Comparison of ENCODE assay signal across 7 mouse cellular contexts in genomic region chr5:110106901-110107564, GRCm38 (mm10). TPM values are rescaled to one million over a fixed set of nuclear protein-coding genes. Genes with fewer than 3 reads are reported as not detected.
DNase-seq lines count a peak whose midpoint lies in the region; ATAC-seq and TF ChIP-seq lines count a peak whose summit lies in the region.

No protein-coding gene starts in this region.

- no peaks in the 10 kb centered on the region for H3K9me3 ChIP-seq in forebrain, embryonic 15.5 days
- no peaks in the 10 kb centered on the region for H3K9me3 ChIP-seq in kidney, postnatal 0 days (replicated peaks; ENCODE audit: low read length)
- H3K9me3 ChIP-seq in liver, postnatal 0 days (ENCODE audit: low read length) = no peaks in the 10 kb centered on the region

- TF ChIP-seq EP300 in liver, postnatal 0 days (IDR thresholded peaks at IDR 0.05; ENCODE audit: low read depth) = no peak

- no peaks in the 10 kb centered on the region for H3K27me3 ChIP-seq in forebrain, embryonic 15.5 days
- H3K27me3 ChIP-seq in kidney, postnatal 0 days (ENCODE audit: insufficient read depth, low read length) = no peaks in the 10 kb centered on the region
- H3K27me3 ChIP-seq in liver, postnatal 0 days (ENCODE audit: insufficient read depth, low read length) = no peaks in the 10 kb centered on the region

- H3K36me3 ChIP-seq in forebrain, embryonic 15.5 days = peaks cover 42% of the 10 kb centered on the region
- peaks cover 30% of the 10 kb centered on the region for H3K36me3 ChIP-seq in kidney, postnatal 0 days (ENCODE audit: insufficient read depth, low read length)
- peaks cover 32% of the 10 kb centered on the region for H3K36me3 ChIP-seq in liver, postnatal 0 days (replicated peaks; ENCODE audit: insufficient read depth, low read length)

- H3K4me2 ChIP-seq in forebrain, embryonic 15.5 days (replicated peaks) = peak overlapping the region; percentile 95
- H3K4me2 ChIP-seq in kidney, postnatal 0 days (ENCODE audit: low read length) = peak overlapping the region; percentile 84
- H3K4me2 ChIP-seq in liver, postnatal 0 days (ENCODE audit: low read depth, low read length) = peak overlapping the region; percentile 87

- TF ChIP-seq POLR2A in lung, adult 2 months (IDR thresholded peaks at IDR 0.05; ENCODE audit: borderline replicate concordance, extremely low read depth, low read depth, low read length) = no peak

- WGBS in lung, adult 2 months = 21% methylated on average over 39 of the region's 41 CpGs
- WGBS in forebrain, embryonic 15.5 days = 13% methylated on average over 41 of the region's 41 CpGs
- 16% methylated on average over 37 of the region's 41 CpGs for WGBS in kidney, postnatal 0 days
- whole genome bisulfite sequencing in liver, postnatal 0 days (ENCODE audit: insufficient replicate concordance) = 24% methylated on average over 36 of the region's 41 CpGs

- H3K9ac ChIP-seq in forebrain, embryonic 15.5 days (replicated peaks) = peak overlapping the region; percentile 77
- peak overlapping the region; percentile 93 for H3K9ac ChIP-seq in kidney, postnatal 0 days (ENCODE audit: low read depth, low read length)
- H3K9ac ChIP-seq in liver, postnatal 0 days (replicated peaks) = peak overlapping the region; percentile 77

- H3K4me1 ChIP-seq in lung, adult 2 months (ENCODE audit: control insufficient read depth, insufficient read depth, low read length) = peaks cover 5% of the 10 kb centered on the region
- peaks cover 19% of the 10 kb centered on the region for H3K4me1 ChIP-seq in forebrain, embryonic 15.5 days
- 0 out of 2 replicates have a peak, but pooled peaks cover 4% of the 10 kb centered on the region for H3K4me1 ChIP-seq in kidney, postnatal 0 days (replicated peaks; ENCODE audit: insufficient read depth, low read length)
- H3K4me1 ChIP-seq in liver, postnatal 0 days (ENCODE audit: insufficient read depth) = peaks cover 23% of the 10 kb centered on the region

- peak overlapping the region; percentile 93 for H3K4me3 ChIP-seq in lung, adult 2 months (replicated peaks; ENCODE audit: extremely low read depth, low read depth, low read length)
- H3K4me3 ChIP-seq in forebrain, embryonic 15.5 days = peak overlapping the region; percentile 97
- peak overlapping the region; percentile 76 for H3K4me3 ChIP-seq in kidney, postnatal 0 days (replicated peaks; ENCODE audit: low read depth, low read length)
- peak overlapping the region; percentile 78 for H3K4me3 ChIP-seq in liver, postnatal 0 days (ENCODE audit: low read depth, low read length)

- no peak for TF ChIP-seq CTCF in lung, adult 2 months (IDR thresholded peaks at IDR 0.05; ENCODE audit: insufficient read depth, low read length)
- no peak for TF ChIP-seq CTCF in kidney, postnatal 0 days (IDR thresholded peaks at IDR 0.05; ENCODE audit: low read depth)
- no peak for TF ChIP-seq CTCF in liver, postnatal 0 days (IDR thresholded peaks at IDR 0.05; ENCODE audit: low read depth)

- peak overlapping the region; percentile 98 for H3K27ac ChIP-seq in forebrain, embryonic 15.5 days (replicated peaks)
- H3K27ac ChIP-seq in kidney, postnatal 0 days = peak overlapping the region; percentile 99
- peak overlapping the region; percentile 98 for H3K27ac ChIP-seq in liver, postnatal 0 days (ENCODE audit: low read depth)

- peak; percentile 6 for ATAC-seq in forebrain, embryonic 15.5 days (replicated peaks)
- peak; percentile 52 for ATAC-seq in kidney, postnatal 0 days (replicated peaks; ENCODE audit: low FRiP score, low read depth)
- no peak for ATAC-seq in liver, postnatal 0 days

- no peak for DNase-seq in lung, adult 2 months
- no peak for DNase-seq in lung, postnatal 4 days
- peak; percentile 83 for DNase-seq in cerebellum, adult 11-12 months
- DNase-seq in kidney, postnatal 0 days (ENCODE audit: low spot score) = no peak
- no peak for DNase-seq in liver, postnatal 0 days
- peak; percentile 73 for DNase-seq in testis, postnatal 10 days (ENCODE audit: low spot score)

RNA-seq across cellular contexts. Expression of gene Gtpbp6, which starts 1.0 kb away (rescaled TPM):
- 114 and 137 TPM in 2 replicates for polyA plus RNA-seq in lung, adult 2 months (2012; rRNA removed)
- 66.3 and 67.9 TPM in 2 replicates for polyA plus RNA-seq in forebrain, embryonic 15.5 days (2015; fragmentation: Nextera tagmentation; extraction: Ambion mirVana)
- 26.4 and 28.3 TPM in 2 replicates for polyA plus RNA-seq in kidney, postnatal 0 days (2015; fragmentation: Nextera tagmentation; extraction: Ambion mirVana)
- 7.1 and 7.4 TPM in 2 replicates for polyA plus RNA-seq in liver, postnatal 0 days (2015; fragmentation: Nextera tagmentation; extraction: Ambion mirVana)

RNA-seq across cellular contexts. Expression of gene Zfp605, which starts 2.9 kb away (rescaled TPM):
- 0.48 and 0.56 TPM in 2 replicates for polyA plus RNA-seq in lung, adult 2 months (2012; rRNA removed)
- 17.3 and 17.9 TPM in 2 replicates for polyA plus RNA-seq in forebrain, embryonic 15.5 days (2015; fragmentation: Nextera tagmentation; extraction: Ambion mirVana)
- polyA plus RNA-seq in kidney, postnatal 0 days (2015; fragmentation: Nextera tagmentation; extraction: Ambion mirVana) = 4.8 and 4.9 TPM in 2 replicates
- 0.76 and 0.99 TPM in 2 replicates for polyA plus RNA-seq in liver, postnatal 0 days (2015; fragmentation: Nextera tagmentation; extraction: Ambion mirVana)

RNA-seq across cellular contexts. Expression of gene Plcxd1, which starts 7.3 kb away (rescaled TPM):
- polyA plus RNA-seq in lung, adult 2 months (2012; rRNA removed) = 4.1 and 8.1 TPM in 2 replicates
- 2.6 and 2.8 TPM in 2 replicates for polyA plus RNA-seq in forebrain, embryonic 15.5 days (2015; fragmentation: Nextera tagmentation; extraction: Ambion mirVana)
- polyA plus RNA-seq in kidney, postnatal 0 days (2015; fragmentation: Nextera tagmentation; extraction: Ambion mirVana) = 1.3 and 1.6 TPM in 2 replicates
- 0.32 and 0.48 TPM in 2 replicates for polyA plus RNA-seq in liver, postnatal 0 days (2015; fragmentation: Nextera tagmentation; extraction: Ambion mirVana)

RNA-seq across cellular contexts. Expression of gene Gm35315, which starts 12.8 kb away (rescaled TPM):
- polyA plus RNA-seq in lung, adult 2 months (2012; rRNA removed) = 0.05 and 0.08 TPM in 2 replicates
- polyA plus RNA-seq in forebrain, embryonic 15.5 days (2015; fragmentation: Nextera tagmentation; extraction: Ambion mirVana) = 0.70 and 1.0 TPM in 2 replicates
- polyA plus RNA-seq in kidney, postnatal 0 days (2015; fragmentation: Nextera tagmentation; extraction: Ambion mirVana) = 0.91 and 1.0 TPM in 2 replicates
- polyA plus RNA-seq in liver, postnatal 0 days (2015; fragmentation: Nextera tagmentation; extraction: Ambion mirVana) = 0.47 and 0.51 TPM in 2 replicates

RNA-seq across cellular contexts. Expression of gene Chfr, which starts 28.6 kb away (rescaled TPM):
- polyA plus RNA-seq in lung, adult 2 months (2012; rRNA removed) = 46.3 and 48.0 TPM in 2 replicates
- polyA plus RNA-seq in forebrain, embryonic 15.5 days (2015; fragmentation: Nextera tagmentation; extraction: Ambion mirVana) = 85.2 and 86.9 TPM in 2 replicates
- 29.5 and 30.5 TPM in 2 replicates for polyA plus RNA-seq in kidney, postnatal 0 days (2015; fragmentation: Nextera tagmentation; extraction: Ambion mirVana)
- polyA plus RNA-seq in liver, postnatal 0 days (2015; fragmentation: Nextera tagmentation; extraction: Ambion mirVana) = 9.6 and 11.6 TPM in 2 replicates

Comparison
In these comparisons a context has a peak if more than half of its experiments do, and no peak if none do; other contexts are left out.
1. DNase-seq: peak in cerebellum, adult 11-12 months (single experiment) and testis, postnatal 10 days (single experiment); none in lung, adult 2 months (single experiment), lung, postnatal 4 days (0 of 2), kidney, postnatal 0 days (single experiment) and liver, postnatal 0 days (single experiment).
2. Peak in every context shown above with its lines, with median percentiles within 50 percentile points of each other: H3K4me3 ChIP-seq, H3K27ac ChIP-seq, H3K4me2 ChIP-seq and H3K9ac ChIP-seq.